In the genomic region with DNA sequence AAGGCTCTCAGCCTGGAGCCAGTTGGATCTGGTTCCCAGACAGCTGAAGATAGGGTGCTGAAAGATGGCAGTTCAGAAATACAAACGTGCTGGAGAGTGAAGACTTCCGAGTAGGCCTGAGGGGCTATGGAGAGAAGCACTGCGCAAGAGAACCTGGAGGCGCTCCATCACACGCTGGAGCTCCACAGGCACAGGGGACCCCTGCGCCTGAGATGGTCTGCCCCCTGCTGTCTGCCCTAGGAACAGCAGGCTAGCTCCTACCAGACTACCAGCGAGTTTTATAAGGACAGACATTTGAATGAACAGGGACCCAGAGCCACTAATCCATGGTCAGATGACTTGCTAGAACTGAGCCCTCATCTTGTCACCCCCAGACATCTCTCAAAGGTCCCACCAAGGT, we compare ENCODE assay signal across 9 mouse cellular contexts. TPM values are rescaled to one million over a fixed set of nuclear protein-coding genes. Genes with fewer than 3 reads are reported as not detected.
DNase-seq lines count a peak whose midpoint lies in the region; ATAC-seq and TF ChIP-seq lines count a peak whose summit lies in the region.
"Had no signal": no experiment of that assay in that cellular context is flagged by ENCODE, and none has a peak within 500 bp of the region (broad histone marks: within the 10 kb centered on the region; RNA-seq: fewer than 3 reads in every experiment).

No protein-coding gene starts in this region.

- H3K4me1 ChIP-seq in bone marrow macrophage, adult 2 months (ENCODE audit: control insufficient read depth, insufficient read depth, low read length) = no peaks in the 10 kb centered on the region
- peaks cover 8 to 11% of the 10 kb centered on the region in 2 experiments for H3K4me1 ChIP-seq in heart, embryonic 14.5 days (ENCODE audit: control insufficient read depth in 2 of 2, insufficient read depth in 2 of 2, low read length in 2 of 2)
- H3K4me1 ChIP-seq in kidney, postnatal 0 days (replicated peaks; ENCODE audit: insufficient read depth, low read length) = no peaks in the 10 kb centered on the region
- H3K4me1 ChIP-seq in liver, embryonic 11.5 days (replicated peaks; ENCODE audit: control insufficient read depth, insufficient read depth, low read length) = no peaks in the 10 kb centered on the region
- H3K4me1 ChIP-seq: embryonic facial prominence, embryonic 12.5 days had no signal

- no peak overlapping the region for H3K4me3 ChIP-seq in bone marrow macrophage, adult 2 months (ENCODE audit: insufficient read depth, low read length)
- no peak overlapping the region for H3K4me3 ChIP-seq in heart, embryonic 14.5 days (ENCODE audit: control insufficient read depth in 1 of 2, insufficient read depth in 1 of 2, low read depth in 1 of 2, low read length in 2 of 2)
- H3K4me3 ChIP-seq in kidney, postnatal 0 days (replicated peaks; ENCODE audit: low read depth, low read length) = no peak overlapping the region
- no peak overlapping the region for H3K4me3 ChIP-seq in liver, embryonic 11.5 days (ENCODE audit: low read depth, low read length)
- H3K4me3 ChIP-seq: embryonic facial prominence, embryonic 12.5 days had no signal

- peak; percentile 85 for DNase-seq in CD4-positive helper T cell, adult 2 months (ENCODE audit: low read depth, low spot score)
- DNase-seq in kidney, postnatal 0 days (ENCODE audit: low spot score) = peak; percentile 92
- peak; percentile 86 for DNase-seq in liver, embryonic 11.5 days (ENCODE audit: low spot score)
- peak; percentile 72 to 84 for DNase-seq in natural killer cell, adult 2 months (ENCODE audit: low spot score in 2 of 2)
- peak; percentile 87 for DNase-seq in splenic B cell, adult 2 months (ENCODE audit: low read depth, low spot score)

- WGBS in heart, embryonic 14.5 days = 5% methylated on average over 7 of the region's 7 CpGs
- WGBS in kidney, postnatal 0 days = 5% methylated on average over 7 of the region's 7 CpGs
- 8% methylated on average over 7 of the region's 7 CpGs for WGBS in liver, embryonic 11.5 days

- H3K27me3 ChIP-seq in heart, embryonic 14.5 days (ENCODE audit: control insufficient read depth, insufficient read depth, low read length) = no peaks in the 10 kb centered on the region; the same call in 1 of the 2 replicates
- no peaks in the 10 kb centered on the region for H3K27me3 ChIP-seq in kidney, postnatal 0 days (ENCODE audit: insufficient read depth, low read length)
- no peaks in the 10 kb centered on the region; the same call in 1 of the 2 replicates for H3K27me3 ChIP-seq in liver, embryonic 11.5 days (replicated peaks; ENCODE audit: control insufficient read depth, insufficient read depth, low read length)
- no peaks in the 10 kb centered on the region for H3K27me3 ChIP-seq in splenic B cell, adult 2 months (ENCODE audit: control insufficient read depth, insufficient read depth, low read length, poor library complexity, severe bottlenecking)
- H3K27me3 ChIP-seq: embryonic facial prominence, embryonic 12.5 days had no signal

- no peak overlapping the region for H3K9ac ChIP-seq in heart, embryonic 14.5 days (ENCODE audit: low read length)
- no peak overlapping the region for H3K9ac ChIP-seq in kidney, postnatal 0 days (ENCODE audit: low read depth, low read length)
- H3K9ac ChIP-seq in liver, embryonic 11.5 days (ENCODE audit: low read depth, low read length) = no peak overlapping the region
- H3K9ac ChIP-seq: embryonic facial prominence, embryonic 12.5 days had no signal

- H3K4me2 ChIP-seq in heart, embryonic 14.5 days (ENCODE audit: low read length) = no peak overlapping the region
- no peak overlapping the region for H3K4me2 ChIP-seq in kidney, postnatal 0 days (ENCODE audit: low read length)
- no peak overlapping the region for H3K4me2 ChIP-seq in liver, embryonic 11.5 days
- H3K4me2 ChIP-seq: embryonic facial prominence, embryonic 12.5 days had no signal

- H3K36me3 ChIP-seq in heart, embryonic 14.5 days (ENCODE audit: control insufficient read depth, insufficient read depth, low read length) = peaks cover 17% of the 10 kb centered on the region
- peaks cover 15% of the 10 kb centered on the region for H3K36me3 ChIP-seq in kidney, postnatal 0 days (ENCODE audit: insufficient read depth, low read length)
- peaks cover 8% of the 10 kb centered on the region for H3K36me3 ChIP-seq in liver, embryonic 11.5 days (ENCODE audit: control insufficient read depth, insufficient read depth, low read length)
- H3K36me3 ChIP-seq in splenic B cell, adult 2 months (ENCODE audit: control insufficient read depth, insufficient read depth, low read length, poor library complexity, severe bottlenecking) = peaks cover 3% of the 10 kb centered on the region; the same call in 1 of the 2 replicates

- TF ChIP-seq POLR2A in bone marrow macrophage, adult 2 months (IDR thresholded peaks at IDR 0.05; ENCODE audit: borderline replicate concordance, low read depth, low read length) = no peak

- TF ChIP-seq CTCF in bone marrow macrophage, adult 2 months (IDR thresholded peaks at IDR 0.05; ENCODE audit: low read depth, low read length) = peak; percentile 53; the same call in 1 of the 2 replicates
- peak; percentile 95 for TF ChIP-seq CTCF in kidney, postnatal 0 days (IDR thresholded peaks at IDR 0.05; ENCODE audit: low read depth)

- peak; percentile 76 for ATAC-seq in erythroid progenitor cell, adult 5-6 weeks (replicated peaks; ENCODE audit: low FRiP score, poor library complexity, severe bottlenecking)
- 0 out of 2 replicates have a peak, but pooled peaks have one; percentile 41 for ATAC-seq in heart, embryonic 14.5 days (ENCODE audit: insufficient number of reproducible peaks, insufficient read depth, low FRiP score, low read depth)
- peak; percentile 68; the same call in 1 of the 2 replicates for ATAC-seq in kidney, postnatal 0 days (replicated peaks; ENCODE audit: low FRiP score, low read depth)
- peak; percentile 58 for ATAC-seq in liver, embryonic 11.5 days (replicated peaks; ENCODE audit: low FRiP score)

- no peaks in the 10 kb centered on the region for H3K9me3 ChIP-seq in heart, embryonic 14.5 days (ENCODE audit: control insufficient read depth, low read length)
- no peaks in the 10 kb centered on the region for H3K9me3 ChIP-seq in kidney, postnatal 0 days (replicated peaks; ENCODE audit: low read length)
- H3K9me3 ChIP-seq in liver, embryonic 11.5 days (ENCODE audit: control insufficient read depth, low read length) = no peaks in the 10 kb centered on the region
- H3K9me3 ChIP-seq: embryonic facial prominence, embryonic 12.5 days had no signal

- H3K27ac ChIP-seq in bone marrow macrophage, adult 2 months (ENCODE audit: insufficient read depth, low read depth, low read length) = no peak overlapping the region
- no peak overlapping the region for H3K27ac ChIP-seq in heart, embryonic 14.5 days (replicated peaks in 1 of 2; ENCODE audit: control insufficient read depth in 1 of 2, insufficient read depth in 1 of 2, low read depth in 2 of 2, low read length in 2 of 2)
- no peak overlapping the region for H3K27ac ChIP-seq in kidney, postnatal 0 days
- H3K27ac ChIP-seq in liver, embryonic 11.5 days (ENCODE audit: low read depth, low read length) = no peak overlapping the region
- H3K27ac ChIP-seq: embryonic facial prominence, embryonic 12.5 days had no signal

RNA-seq across cellular contexts. Expression of a gene that starts 35.0 kb away (rescaled TPM):
- 3.5 and 4.3 TPM in 2 replicates for polyA plus RNA-seq in bone marrow macrophage, adult 2 months (2012; ENCODE audit: insufficient read depth, insufficient read length, missing spikeins)
- 4.2 TPM in 1 of 2 replicates, not detected in the other for total RNA-seq in erythroid progenitor cell, adult 5-6 weeks (2015; ENCODE audit: low replicate concordance)
- total RNA-seq in erythroid progenitor cell, adult 5-6 weeks (2017; ENCODE audit: low replicate concordance) = 6.6 and 9.4 TPM in 2 replicates
- 0.20 and 0.35 TPM in 2 replicates for polyA plus RNA-seq in heart, embryonic 14.5 days (2014; fragmentation: Nextera tagmentation; extraction: Ambion mirVana)
- 0.14 and 0.20 TPM in 2 replicates for polyA plus RNA-seq in kidney, postnatal 0 days (2015; fragmentation: Nextera tagmentation; extraction: Ambion mirVana)
- polyA plus RNA-seq in liver, embryonic 11.5 days (2014; fragmentation: Nextera tagmentation; extraction: Ambion mirVana) = 0.45 and 0.75 TPM in 2 replicates
